Mouse (Mus musculus) embryo, embryonic 9.5 days (tissue): ENCODE results near the gene Gm20671.
"Not testable (repeated sequence)": the region's sequence is repeated elsewhere in the genome, so short reads cannot be mapped to it uniquely, and the experiment has no call there.

Experiments used
- DNase-seq: peaks from one replicate; pipeline ENCODE4 v3.0.0-alpha.2; 2017; ENCODE audit errors: extremely low spot score

The Gm20671 gene

DNA sequence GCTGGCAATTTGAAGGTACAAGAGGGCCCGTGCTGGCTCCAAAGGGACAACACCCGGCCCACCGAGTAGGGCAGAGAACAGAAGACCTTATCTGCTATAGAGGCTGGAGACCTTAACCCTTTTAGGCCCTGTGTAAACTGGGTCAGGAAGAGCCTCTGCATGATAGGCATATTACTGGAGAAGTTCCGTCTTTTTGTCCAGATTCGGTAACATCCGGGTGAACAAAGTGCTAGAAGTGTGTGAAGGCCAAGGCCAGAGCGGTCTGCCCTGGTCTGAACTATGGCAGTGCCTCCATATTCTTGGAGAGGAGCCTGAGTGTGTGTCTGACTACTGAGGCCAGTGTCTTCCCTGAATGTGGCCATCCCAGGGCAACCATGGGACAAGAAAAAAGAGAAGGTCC is at the start of gene Gm20671:
Gene Gm20671 (minus strand): TSS at position 101 of the 400 bp plus-strand sequence.
- DNase-seq: no peak

DNA sequence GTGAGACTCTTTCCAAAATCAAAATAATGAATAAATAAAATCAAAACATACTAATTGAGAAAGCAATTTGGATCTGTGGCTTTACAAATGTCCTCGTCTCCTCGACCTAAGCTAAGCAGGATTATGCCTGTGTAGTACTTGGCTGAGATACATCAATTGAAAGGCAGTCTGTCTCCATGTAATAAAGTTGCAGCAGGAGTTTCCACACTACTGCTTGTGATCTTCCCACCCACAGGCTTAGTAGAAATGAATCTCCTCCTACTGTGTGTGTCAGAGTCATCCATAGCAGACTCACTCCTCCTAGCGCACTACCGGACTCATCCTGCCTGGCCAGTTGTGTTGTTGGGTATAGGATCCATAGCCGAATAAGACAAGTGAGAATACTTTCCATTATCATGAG is 45.4 kb upstream of the Gm20671 start:
- DNase-seq: no peak

DNA sequence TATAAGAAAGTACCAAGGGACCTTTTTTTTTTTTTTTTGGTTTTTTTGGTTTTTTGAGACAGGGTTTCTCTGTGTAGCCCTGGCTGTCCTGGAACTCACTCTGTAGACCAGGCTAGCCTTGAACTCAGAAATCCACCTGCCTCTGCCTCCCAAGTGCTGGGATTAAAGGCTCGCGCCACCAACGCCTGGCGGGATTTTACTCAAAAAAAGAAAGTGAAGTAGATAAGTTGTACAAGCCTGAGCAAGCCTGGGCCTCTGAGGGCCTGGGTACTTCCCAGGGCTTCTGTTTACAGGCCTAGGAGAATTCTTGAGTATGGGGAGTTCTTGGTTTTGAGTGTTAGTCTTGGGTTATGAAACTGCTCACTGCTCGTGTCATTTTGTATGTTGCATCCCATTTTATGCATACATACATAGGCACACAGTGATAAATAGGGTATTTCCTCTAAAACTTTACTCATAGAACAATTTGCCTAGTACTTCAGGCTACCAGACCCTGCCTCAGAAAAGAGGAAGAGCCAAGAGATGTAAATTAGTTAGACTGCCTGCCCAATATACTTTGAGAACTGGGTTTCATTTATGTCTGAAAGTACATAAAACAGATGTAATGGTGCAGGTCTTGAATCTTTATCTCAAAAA is 42.6 kb upstream of the Gm20671 start:
- DNase-seq: no peak

DNA sequence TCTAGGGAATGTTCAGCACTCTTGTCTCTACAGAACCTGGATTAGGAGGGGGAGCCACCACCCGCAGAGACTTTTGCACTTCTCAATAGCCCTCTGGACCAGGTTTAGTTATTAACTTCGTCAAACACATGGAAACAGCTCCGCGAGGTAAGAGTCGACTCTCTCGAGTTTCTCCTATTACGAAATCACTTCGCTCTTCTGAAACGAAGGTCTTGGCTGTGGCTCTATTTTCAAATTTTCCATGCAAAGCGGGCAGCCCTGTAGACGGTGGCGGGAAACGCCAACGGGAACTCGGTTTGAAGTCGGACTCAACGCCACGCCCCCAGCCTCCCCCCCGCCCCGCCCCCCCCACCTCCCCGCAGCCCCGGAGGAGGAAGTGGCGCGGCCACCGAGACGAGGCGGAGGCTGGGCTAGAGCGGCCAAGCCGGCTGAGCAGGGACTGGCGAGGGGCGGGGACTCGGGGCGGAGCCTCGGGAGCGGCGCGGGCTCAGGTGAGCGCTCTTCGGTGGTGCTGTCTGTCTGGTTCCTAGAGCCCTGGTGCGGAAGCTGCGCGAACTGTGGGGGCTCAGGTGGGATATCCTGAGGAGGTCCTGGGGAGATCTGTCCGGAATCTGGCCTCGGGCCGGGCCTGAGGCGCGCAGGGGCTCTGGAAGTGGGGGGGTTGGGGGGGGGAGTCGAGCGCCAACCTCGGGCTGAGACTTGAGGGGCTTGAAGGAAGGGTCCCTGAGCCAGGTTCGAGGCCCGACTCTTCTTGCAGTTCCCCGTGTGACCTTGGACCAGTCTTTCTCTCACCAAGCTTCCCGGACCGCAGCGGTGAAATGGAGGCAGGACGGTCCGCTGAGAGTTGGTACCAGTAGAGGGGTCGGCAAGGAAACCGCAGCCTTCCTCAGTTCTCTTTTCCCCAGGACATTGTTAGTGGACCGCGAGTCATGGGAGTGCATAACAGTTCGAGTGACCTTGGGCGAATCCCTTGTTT is 36.6 kb upstream of the Gm20671 start, which contains the start of gene Depdc5:
Gene Depdc5 (plus strand): TSS at position 449 of the 976 bp plus-strand sequence.
- DNase-seq: peak; percentile 97

DNA sequence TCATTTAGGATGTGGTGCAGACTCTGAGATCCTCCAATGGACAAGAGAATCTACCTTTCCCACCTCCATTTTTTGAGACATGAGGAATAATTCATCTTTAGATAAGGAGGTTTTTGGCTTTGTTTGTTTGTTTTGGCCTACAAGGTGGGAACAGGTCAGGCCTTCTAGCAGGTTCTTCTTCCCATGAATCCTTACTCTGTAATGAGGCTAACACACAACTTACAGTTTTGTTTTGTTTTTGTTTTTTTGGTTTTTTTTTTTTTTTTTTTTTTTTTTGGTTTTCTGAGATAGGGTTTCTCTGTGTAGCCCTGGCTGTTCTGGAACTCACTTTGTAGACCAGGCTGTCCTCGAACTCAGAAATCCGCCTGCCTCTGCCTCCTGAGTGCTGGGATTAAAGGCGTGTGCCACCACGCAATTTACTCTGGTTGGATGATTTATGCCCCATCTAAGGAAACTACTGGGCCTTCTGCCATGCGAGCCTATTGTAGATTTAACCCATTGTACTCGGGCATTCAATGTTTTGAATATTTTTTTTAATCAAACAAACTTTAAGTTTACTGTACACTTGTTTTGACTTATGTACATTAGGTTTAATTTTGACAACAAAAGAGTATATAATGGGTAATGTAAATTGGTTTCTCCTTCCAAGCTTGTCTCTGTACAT is 35.7 kb upstream of the Gm20671 start:
- DNase-seq: peak; percentile 2

DNA sequence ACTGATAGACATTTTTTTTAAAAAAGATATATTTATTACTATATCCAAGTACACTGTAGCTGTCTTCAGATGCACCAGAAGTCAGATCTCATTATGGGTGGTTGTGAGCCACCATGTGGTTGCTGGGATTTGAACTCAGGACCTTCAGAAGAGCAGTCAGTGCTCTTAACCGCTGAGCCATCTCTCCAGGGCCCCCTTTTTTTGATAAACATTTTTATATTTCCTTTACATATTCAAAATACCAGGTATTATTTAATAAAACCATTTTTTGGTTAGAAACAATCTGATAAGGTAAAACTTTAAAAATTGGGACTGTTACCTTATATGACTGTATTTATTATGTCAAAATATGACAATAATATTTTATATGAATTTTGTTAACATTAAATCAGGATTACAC is 34.2 kb upstream of the Gm20671 start:
- no peak for DNase-seq

DNA sequence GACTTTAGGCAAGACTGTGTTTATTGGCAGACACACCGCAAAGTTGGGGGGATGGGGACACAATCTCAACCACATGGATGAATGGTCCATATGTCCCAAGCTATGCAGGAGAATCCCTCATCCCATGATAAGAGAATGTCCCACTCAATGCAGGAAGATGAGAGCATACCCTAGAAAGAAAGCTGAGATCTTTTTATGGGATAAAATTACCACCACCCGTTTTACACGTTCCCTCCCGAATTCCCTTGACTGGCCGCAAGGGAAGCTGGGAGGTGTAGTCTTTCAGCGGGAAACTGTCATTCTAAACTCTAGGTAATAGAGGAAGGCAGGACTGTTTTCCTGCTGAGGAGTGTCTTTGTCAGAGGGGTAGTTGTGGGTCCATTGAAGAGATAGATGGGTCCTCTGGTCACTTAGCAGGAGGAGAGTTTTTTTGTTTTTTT is 30.9 kb upstream of the Gm20671 start:
- peak; percentile 58 for DNase-seq

DNA sequence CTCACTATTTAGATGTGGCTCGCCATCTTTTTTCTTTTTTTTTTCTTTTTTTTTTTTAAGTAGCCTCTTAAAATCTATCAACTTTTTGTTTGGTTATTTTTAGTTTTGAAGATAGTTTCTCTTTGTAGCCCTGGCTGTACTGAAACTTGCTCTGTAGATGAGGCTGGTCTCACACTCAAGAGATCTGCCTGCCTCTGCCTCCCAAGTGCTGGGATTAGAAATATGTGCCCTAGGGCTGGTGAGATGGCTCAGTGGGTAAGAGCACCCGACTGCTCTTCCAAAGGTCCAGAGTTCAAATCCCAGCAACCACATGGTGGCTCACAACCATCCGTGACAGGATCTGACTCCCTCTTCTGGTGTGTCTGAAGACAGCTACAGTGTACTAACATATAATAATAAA is 28.4 kb upstream of the Gm20671 start:
- DNase-seq: not testable (repeated sequence)

DNA sequence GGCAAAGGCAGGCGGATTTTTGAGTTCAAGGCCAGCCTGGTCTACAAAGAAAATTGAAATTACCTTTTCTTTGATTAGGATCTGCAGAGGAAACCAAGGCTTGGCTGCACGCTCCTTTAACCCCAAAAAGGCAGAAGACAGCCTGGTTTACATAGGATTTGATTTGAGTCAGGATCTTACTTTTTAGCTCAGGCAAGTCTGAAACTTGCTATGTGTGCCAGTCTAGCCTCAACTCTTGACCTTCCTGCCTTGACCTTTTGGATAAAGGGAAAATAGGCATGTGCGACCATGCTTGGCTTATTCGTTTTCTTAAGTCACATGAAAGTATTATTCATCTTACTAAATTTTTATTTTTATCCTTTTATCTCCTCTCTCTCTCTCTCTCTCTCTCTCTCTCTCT is 27.9 kb upstream of the Gm20671 start:
- DNase-seq: no peak

DNA sequence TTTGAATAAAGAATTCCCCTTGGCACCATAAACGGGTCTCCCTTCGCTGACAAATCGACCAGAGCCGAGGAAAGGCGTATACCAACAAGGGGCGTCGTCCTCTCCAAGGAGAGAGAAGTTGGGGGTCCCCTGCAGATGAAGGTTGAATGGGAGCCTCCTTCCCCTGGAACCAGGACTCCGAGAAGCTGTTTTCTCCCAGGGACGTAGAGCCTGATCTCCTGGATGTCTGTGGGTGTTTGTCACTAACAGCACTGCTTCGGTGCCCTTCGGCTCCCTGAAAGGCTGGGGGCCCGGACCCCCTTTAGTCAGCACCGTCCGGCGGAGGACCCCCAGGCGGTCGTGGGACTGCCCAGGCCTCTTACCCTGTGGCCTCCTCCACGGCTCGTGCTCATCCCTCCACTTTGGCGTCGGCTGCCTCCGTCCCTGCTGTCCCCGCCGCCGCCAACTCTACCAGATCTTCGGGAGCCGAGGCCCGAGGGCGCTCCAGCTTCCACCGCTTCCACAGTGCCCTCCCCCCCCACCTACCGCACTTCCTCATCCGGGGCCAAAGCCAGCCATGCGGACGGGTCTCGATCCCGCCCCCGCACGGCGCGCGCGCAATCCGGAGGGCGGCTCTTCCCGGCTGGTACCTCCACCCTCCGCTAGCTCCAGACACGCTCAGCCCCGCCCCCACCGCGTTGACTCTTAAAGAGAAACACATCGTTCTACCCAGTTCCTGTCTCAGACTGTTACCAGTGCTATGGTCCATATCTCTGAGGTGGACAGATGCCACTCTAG is 27.0 kb upstream of the Gm20671 start, which contains the start of gene Prr14l:
Gene Prr14l (minus strand): TSS at position 526 of the 777 bp plus-strand sequence.
- peak; percentile 99 for DNase-seq

DNA sequence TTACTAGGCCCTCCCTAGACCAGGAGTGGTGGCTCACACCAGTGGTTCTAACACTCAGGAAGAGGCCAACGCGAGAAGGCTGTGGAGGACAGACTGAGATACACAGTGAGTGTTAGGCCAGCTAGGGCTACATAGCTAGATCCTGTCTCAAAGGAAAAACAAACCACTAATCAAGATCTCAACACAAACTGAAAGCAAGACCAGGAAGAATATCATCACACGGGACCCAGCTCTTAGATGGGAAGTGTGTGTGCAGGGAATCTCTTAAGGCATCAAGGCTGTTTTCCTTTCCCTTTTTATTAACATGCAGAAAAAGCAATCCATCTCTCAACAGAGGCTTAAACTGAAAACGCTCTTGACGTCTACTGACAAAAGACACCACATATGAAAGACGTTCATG is 25.1 kb upstream of the Gm20671 start:
- DNase-seq: no peak

DNA sequence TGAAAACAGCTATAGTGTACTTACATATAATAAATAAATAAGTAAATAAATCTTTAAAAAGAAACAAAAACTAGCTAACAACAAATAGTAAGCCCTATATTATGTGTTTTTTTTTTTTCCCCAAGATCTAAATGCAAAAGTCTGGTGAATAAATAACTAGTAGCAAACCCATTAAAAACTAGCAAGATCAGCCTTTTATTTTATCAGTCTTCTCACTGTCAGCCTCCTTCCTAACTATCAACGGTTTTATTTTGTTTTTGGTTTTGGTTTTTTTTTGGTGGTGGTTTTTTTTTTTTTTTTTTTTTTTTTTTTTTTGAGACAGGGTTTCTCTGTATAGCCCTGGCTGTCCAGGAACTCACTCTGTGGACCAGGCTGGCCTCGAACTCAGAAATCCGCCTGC is 22.7 kb upstream of the Gm20671 start:
- not testable (repeated sequence) for DNase-seq

DNA sequence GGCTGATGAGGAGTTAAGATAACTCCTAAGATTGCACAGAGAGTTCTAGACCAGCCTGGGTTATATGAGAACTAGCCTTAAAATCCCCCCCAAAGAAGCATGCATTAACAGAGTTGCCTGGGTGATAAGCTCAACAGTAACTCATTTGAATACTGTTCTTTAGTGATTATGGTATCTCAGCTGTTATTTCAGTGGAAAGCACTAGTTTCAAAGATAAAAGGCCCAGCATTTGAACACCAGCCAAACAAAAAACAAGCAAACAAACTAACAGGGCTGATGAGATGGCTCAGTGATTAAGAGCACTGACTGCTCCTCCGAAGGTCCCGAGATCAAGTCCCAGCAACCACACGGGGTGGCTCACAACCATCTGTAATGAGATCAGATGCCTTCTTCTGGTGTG is 22.3 kb upstream of the Gm20671 start:
- no peak for DNase-seq

DNA sequence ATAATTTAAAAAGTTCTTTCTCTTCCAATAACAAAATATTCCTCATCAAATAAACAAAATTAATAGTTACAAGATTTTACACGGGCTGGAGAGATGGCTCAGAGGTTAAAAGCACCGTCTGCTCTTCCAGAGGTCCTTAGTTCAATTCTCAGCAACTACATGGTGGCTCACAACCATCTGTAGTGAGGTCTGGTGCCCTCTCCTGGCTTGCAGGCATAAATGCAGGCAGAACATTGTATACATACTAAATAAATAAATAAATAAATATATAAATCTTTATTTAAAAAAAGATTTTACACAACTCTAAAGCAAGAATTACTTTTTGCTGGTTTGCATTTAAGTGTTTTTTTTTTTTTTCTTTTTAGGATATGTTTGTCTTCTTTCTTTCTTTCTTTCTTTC is 13.1 kb upstream of the Gm20671 start:
- DNase-seq: no peak

DNA sequence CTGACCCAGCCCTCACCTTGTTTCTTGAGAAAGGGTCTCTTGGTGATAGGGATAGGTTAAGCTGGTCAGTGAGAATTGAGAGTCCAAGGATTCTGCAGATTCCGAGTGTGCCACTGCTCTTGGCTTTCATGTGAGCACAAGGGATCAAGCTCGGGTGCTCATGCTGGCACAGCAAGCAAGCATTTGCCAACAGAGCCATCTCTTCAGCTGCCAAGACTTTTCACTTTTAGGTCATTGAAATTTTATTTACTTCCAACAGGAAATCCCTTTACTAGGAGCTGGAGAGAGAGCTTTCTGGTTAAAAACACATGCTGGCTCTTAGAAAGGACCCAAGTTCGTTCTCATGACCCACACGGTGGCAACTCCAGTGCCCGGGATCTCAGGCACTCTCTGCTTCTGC is 10.1 kb upstream of the Gm20671 start:
- no peak for DNase-seq

DNA sequence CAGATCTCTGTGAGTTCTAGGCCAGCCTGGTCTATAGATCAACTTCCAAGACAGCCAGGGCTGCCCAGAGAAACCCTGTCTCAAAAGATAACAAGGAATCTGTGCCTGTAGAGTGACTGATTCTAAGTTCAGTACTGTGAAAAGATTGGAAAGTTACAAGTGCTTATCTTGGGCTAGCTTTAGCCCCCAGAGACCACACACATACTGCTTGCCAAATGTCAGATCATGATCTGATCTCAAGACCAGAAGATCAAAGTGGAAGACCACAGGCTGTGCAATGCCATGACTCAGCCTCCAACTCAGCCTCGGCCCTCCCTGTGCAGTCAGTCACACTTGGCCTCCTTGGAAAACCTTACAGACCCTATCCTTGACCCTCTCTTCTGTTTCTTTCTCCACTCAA is 7.6 kb upstream of the Gm20671 start:
- DNase-seq: no peak

DNA sequence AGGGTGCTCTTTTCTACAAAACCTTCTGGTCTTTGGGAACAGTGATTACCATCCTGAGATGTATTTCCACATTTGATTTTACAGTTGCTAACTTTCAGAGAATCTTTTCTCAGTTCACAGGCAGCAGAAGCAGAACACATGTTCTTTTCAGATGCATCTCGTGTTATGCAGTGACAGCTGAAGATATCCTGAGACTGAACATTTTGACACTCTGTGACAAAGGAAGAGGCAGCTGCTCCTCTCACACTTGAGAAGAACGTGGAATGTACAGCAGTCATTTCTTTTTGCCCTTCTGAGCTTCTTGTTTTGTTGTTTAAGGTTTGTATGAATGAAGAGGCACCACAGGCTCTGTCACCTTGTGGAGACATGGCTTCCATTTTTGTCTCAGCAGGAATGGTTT is 3.1 kb upstream of the Gm20671 start:
- DNase-seq: no peak

DNA sequence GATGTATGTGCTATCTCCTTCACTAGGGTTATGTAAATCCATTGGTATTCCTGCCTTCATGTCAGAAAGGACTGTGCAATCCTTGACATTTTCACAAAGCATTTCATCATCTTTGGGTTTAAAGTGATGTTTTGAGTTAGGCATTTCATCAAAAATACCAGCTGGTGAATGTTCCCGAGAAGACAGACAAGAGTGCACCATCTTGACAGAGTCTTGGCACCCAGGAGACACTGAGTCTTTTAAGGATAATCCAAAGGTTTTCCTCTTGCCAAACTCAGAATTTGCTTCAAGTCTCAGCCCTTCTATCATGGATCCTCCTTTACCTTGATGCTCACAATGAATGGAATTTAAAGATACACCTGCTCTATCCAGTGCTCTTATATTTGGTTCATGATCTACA is 1.9 kb upstream of the Gm20671 start:
- not testable (repeated sequence) for DNase-seq

DNA sequence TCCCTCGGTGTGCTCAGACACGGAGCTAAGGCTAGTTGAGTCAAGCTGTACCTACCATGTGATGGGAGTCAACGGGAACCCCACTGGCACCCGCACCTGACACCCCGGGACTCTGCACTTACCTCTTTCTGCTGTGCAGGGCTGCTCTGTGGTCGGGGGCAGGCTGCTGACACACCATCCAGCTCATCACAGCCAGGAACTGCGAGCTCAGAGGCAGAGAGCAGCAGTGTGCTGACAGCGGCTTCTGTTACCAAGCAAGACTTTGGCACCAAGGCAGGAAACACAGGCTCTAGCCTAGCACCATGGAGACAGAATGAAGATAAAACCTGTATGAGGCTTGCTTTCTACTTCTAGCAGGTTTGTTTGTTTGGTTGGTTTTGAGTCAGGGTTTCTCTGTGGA is 6.4 kb downstream of the Gm20671 start:
- no peak for DNase-seq

DNA sequence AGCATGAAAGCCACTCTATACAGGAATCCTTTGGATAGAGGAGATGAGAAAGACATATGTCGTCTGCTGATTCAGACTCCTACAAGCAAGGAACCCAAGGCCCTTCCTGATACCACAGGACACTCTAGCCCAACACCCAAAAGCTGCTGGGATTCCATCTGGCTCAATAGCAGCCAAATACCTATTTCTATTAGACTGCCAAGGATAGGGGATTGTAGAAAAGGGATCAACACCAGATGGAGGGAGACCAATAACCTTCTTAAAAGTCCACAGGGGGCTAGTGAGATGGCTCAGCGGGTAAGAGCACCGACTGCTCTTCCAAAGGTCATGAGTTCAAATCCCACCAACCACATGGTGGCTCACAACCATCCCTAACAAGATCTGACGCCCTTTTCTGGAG is 11.5 kb downstream of the Gm20671 start:
- no peak for DNase-seq

DNA sequence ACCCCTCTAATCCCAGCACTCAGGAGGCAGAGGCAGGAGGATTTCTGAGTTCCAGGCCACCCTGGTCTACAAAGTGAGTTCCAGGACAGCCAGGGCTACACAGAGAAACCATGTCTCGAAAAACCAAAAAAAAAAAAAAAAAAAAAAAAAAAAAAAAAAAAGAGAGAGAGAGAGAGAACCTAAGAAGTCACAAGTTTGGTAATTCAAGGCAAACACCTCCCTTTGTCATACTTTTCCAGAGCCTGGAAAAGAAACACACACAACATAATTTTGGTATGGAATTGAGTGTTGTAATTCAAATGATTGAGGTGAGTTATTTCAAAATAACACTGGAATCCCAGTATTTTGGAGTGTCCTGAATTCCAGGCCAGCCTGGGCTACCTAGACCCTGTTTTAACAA is 40.5 kb downstream of the Gm20671 start:
- DNase-seq: not testable (repeated sequence)
